Mouse (Mus musculus): ENCODE measurements around the gene Apoa1. TPM values are rescaled to one million over a fixed set of nuclear protein-coding genes. Genes with fewer than 3 reads are reported as not detected.

Apoa1 gene
- total RNA-seq, 2 experiments from 2014 or later, result 38.1 to 1,458 TPM

GRCm38 (mm10) chr9:46256658-46257385, 28.4 kb downstream of the Apoa1 start:
- no peak for DNase-seq (ENCODE audit: low spot score in 2 of 2)

GRCm38 (mm10) chr9:46257546-46257945, 29.2 kb downstream of the Apoa1 start:
- no peak for DNase-seq (ENCODE audit: low spot score in 2 of 2)

GRCm38 (mm10) chr9:46259111-46259510, 30.7 kb downstream of the Apoa1 start:
- DNase-seq (ENCODE audit: low spot score in 2 of 2), result no peak

- DNase-seq (ENCODE audit: low spot score in 2 of 2), result no peak
Observed at GRCm38 (mm10) chr9:46261131-46261530, 32.8 kb downstream of the Apoa1 start.

GRCm38 (mm10) chr9:46268343-46268873, 40.0 kb downstream of the Apoa1 start, which contains the start of gene Apoa5:
TSS of gene Apoa5 (plus strand) at chr9:46268633.
- no peak for DNase-seq (ENCODE audit: low spot score in 2 of 2)

GRCm38 (mm10) chr9:46269125-46269524, 40.7 kb downstream of the Apoa1 start:
- no peak for DNase-seq (ENCODE audit: low spot score in 2 of 2)

- DNase-seq (ENCODE audit: low spot score in 2 of 2), result no peak
Observed at GRCm38 (mm10) chr9:46270782-46271181, 42.4 kb downstream of the Apoa1 start.

- DNase-seq (ENCODE audit: low spot score in 2 of 2), result no peak
Observed at GRCm38 (mm10) chr9:46272070-46272469, 43.7 kb downstream of the Apoa1 start.

GRCm38 (mm10) chr9:46272677-46273454, 44.5 kb downstream of the Apoa1 start, which contains the start of gene Zpr1:
TSS of gene Zpr1 (plus strand) at chr9:46273064.
- peak; percentile 68 to 76 for DNase-seq (ENCODE audit: low spot score in 2 of 2)

- DNase-seq (ENCODE audit: low spot score in 2 of 2), result no peak
Observed at GRCm38 (mm10) chr9:46274494-46274893, 46.1 kb downstream of the Apoa1 start.

Other genes with a start within 250 kb of the Apoa1 start
- gene Pafah1b2, start 215.9 kb upstream of the Apoa1 start, total RNA-seq (2021), result 100 to 1,000 TPM; 154 to 163 TPM
- 10 to 100 TPM; 61.9 to 69.3 TPM for gene Sik3, start 215.8 kb upstream of the Apoa1 start, total RNA-seq (2021)
- gene Apoc3, start 7.1 kb downstream of the Apoa1 start, total RNA-seq (2021), result 1 to 10 TPM in 1 of 2 experiments, under 1 TPM in 1; 0.64 to 9.5 TPM
- gene Apoa4, start 12.1 kb downstream of the Apoa1 start, total RNA-seq (2021), result 1 to 10 TPM in 1 of 2 experiments, under 1 TPM in 1; 0.48 to 3.8 TPM
- 10 to 100 TPM in 1 of 2 experiments, 1 to 10 TPM in 1; 2.1 to 34.3 TPM for gene Apoa5, start 40.1 kb downstream of the Apoa1 start, total RNA-seq (2021)
- gene Zpr1, start 44.5 kb downstream of the Apoa1 start, total RNA-seq (2021), result 10 to 100 TPM; 36.4 to 39.4 TPM
- 10 to 100 TPM; 14.2 to 17.0 TPM for gene Bud13, start 54.4 kb downstream of the Apoa1 start, total RNA-seq (2021)
- not detected for gene 4931429L15Rik, start 91.4 kb downstream of the Apoa1 start, total RNA-seq (2021)

Data from adrenal gland, postnatal 4 days (tissue).